Mouse (Mus musculus) liver, embryonic 15.5 days (tissue): ENCODE measurements around the gene Eml1. TPM values are rescaled to one million over a fixed set of nuclear protein-coding genes. Genes with fewer than 3 reads are reported as not detected.

Experiments
- ATAC-seq: fragments of 200-750 bp; cut with Nextera tagmentation; 2 replicates; pipeline ENCODE4 v1.8.0; 2017; ENCODE audit warnings: moderate number of reproducible peaks, mild to moderate bottlenecking, moderate library complexity; ENCODE audit not compliant: insufficient read depth
- H3K27ac ChIP-seq: fragments of 300-500 bp; sonication (generic); replicated peaks from 2 replicates; pipeline ENCODE4 v1.5.1; 2015; ENCODE audit warnings: mild to moderate bottlenecking, inconsistent platforms
- H3K27me3 ChIP-seq: fragments of 300-500 bp; sonication (generic); 2 replicates; pipeline ENCODE4 v1.6.1; 2015; ENCODE audit warnings: mild to moderate bottlenecking, inconsistent platforms
- H3K36me3 ChIP-seq: fragments of 300-500 bp; sonication (generic); replicated peaks from 2 replicates; pipeline ENCODE4 v1.6.1; 2015; ENCODE audit warnings: moderate library complexity, mild to moderate bottlenecking, inconsistent platforms
- H3K4me1 ChIP-seq: fragments of 300-500 bp; sonication (generic); replicated peaks from 2 replicates; pipeline ENCODE4 v1.6.1; 2015; ENCODE audit warnings: inconsistent platforms
- H3K4me2 ChIP-seq: fragments of 300-500 bp; sonication (generic); 2 replicates; pipeline ENCODE4 v1.6.1; 2015; ENCODE audit warnings: moderate library complexity, mild to moderate bottlenecking, inconsistent platforms
- H3K4me3 ChIP-seq: fragments of 300-500 bp; sonication (generic); replicated peaks from 2 replicates; pipeline ENCODE4 v1.5.1; 2015; ENCODE audit warnings: mild to moderate bottlenecking, inconsistent platforms
- H3K9ac ChIP-seq: fragments of 300-500 bp; sonication (generic); 2 replicates; pipeline ENCODE4 v1.6.1; 2015; ENCODE audit warnings: moderate library complexity, mild to moderate bottlenecking, inconsistent platforms
- H3K9me3 ChIP-seq: fragments of 300-500 bp; sonication (generic); replicated peaks from 2 replicates; pipeline ENCODE4 v1.6.1; 2016; ENCODE audit warnings: inconsistent platforms
- WGBS: fragments of 180-500 bp; shearing (Covaris S2); methylation state at CpG from one replicate; pipeline ENCODE4 v1.1.7; 2015; ENCODE audit warnings: mixed read lengths; ENCODE audit not compliant: insufficient replicate concordance; 5-methylcytosine and 5-hydroxymethylcytosine counted together
- polyA plus RNA-seq: library from polyadenylated mRNA; unstranded; fragments of >200 nt; fragmentation: Nextera tagmentation; extraction: Ambion mirVana; gene quantifications from 2 replicates; pipeline ENCODE4 v1.2.1, GENCODE M21; 2015

The Eml1 gene
- polyA plus RNA-seq, 1 experiment from 2014 or later, result 5.5 TPM

- Histone ChIP-seq H3K4me3 (no peak overlapping the region), H3K27me3 (peaks cover 10% of the 10 kb centered on the region), H3K9me3 (no peaks in the 10 kb centered on the region), H3K36me3 (no peaks in the 10 kb centered on the region), H3K27ac (no peak overlapping the region), H3K4me1 (no peaks in the 10 kb centered on the region), H3K9ac (no peak overlapping the region), H3K4me2 (no peak overlapping the region)
- 65% methylated on average over 2 of the region's 2 CpGs for WGBS
- ATAC-seq, result no peak
Measured at GRCm38 (mm10) chr12:108446721-108447120, 76.0 kb downstream of the Eml1 start.

- 48% methylated on average over 7 of the region's 7 CpGs for WGBS
- no peak for ATAC-seq
- H3K27me3 ChIP-seq, result peaks cover 3% of the 10 kb centered on the region
- no peaks in the 10 kb centered on the region for H3K9me3 ChIP-seq
- H3K4me1 ChIP-seq, result no peaks in the 10 kb centered on the region
- no peak overlapping the region for H3K4me3 ChIP-seq
- H3K9ac ChIP-seq, result no peak overlapping the region
- no peaks in the 10 kb centered on the region for H3K36me3 ChIP-seq
- H3K27ac ChIP-seq, result no peak overlapping the region
- H3K4me2 ChIP-seq, result no peak overlapping the region
Measured at GRCm38 (mm10) chr12:108448396-108448795, 77.6 kb downstream of the Eml1 start.

- Histone ChIP-seq H3K27ac (no peak overlapping the region), H3K4me2 (no peak overlapping the region), H3K4me1 (no peaks in the 10 kb centered on the region), H3K9ac (no peak overlapping the region), H3K27me3 (no peaks in the 10 kb centered on the region; the same call in none of the 2 replicates), H3K9me3 (no peaks in the 10 kb centered on the region), H3K36me3 (no peaks in the 10 kb centered on the region), H3K4me3 (no peak overlapping the region)
- 0 out of 2 replicates have a peak, but pooled peaks have one; percentile 31 for ATAC-seq
- WGBS, result 52% methylated on average over 11 of the region's 11 CpGs
Measured at GRCm38 (mm10) chr12:108449935-108450334, 79.2 kb downstream of the Eml1 start.

GRCm38 (mm10) chr12:108450546-108450945 lies 79.8 kb downstream of the Eml1 start:
- H3K9ac ChIP-seq, result no peak overlapping the region
- no peaks in the 10 kb centered on the region; the same call in 1 of the 2 replicates for H3K27me3 ChIP-seq
- no peaks in the 10 kb centered on the region for H3K36me3 ChIP-seq
- H3K27ac ChIP-seq, result no peak overlapping the region
- no peak overlapping the region for H3K4me3 ChIP-seq
- no peaks in the 10 kb centered on the region for H3K9me3 ChIP-seq
- WGBS, result 71% methylated on average over 5 of the region's 5 CpGs
- H3K4me1 ChIP-seq, result no peaks in the 10 kb centered on the region
- ATAC-seq, result no peak
- H3K4me2 ChIP-seq, result no peak overlapping the region

- no peaks in the 10 kb centered on the region for H3K27me3 ChIP-seq
- no peaks in the 10 kb centered on the region for H3K9me3 ChIP-seq
- no peak overlapping the region for H3K9ac ChIP-seq
- no peaks in the 10 kb centered on the region for H3K4me1 ChIP-seq
- no peak for ATAC-seq
- H3K4me3 ChIP-seq, result no peak overlapping the region
- H3K36me3 ChIP-seq, result no peaks in the 10 kb centered on the region
- no peak overlapping the region for H3K4me2 ChIP-seq
- no peak overlapping the region for H3K27ac ChIP-seq
- 46% methylated on average over 16 of the region's 16 CpGs for WGBS
Measured at GRCm38 (mm10) chr12:108452151-108452874, 81.6 kb downstream of the Eml1 start.

GRCm38 (mm10) chr12:108453561-108454044 lies 82.8 kb downstream of the Eml1 start:
- no peak overlapping the region for H3K4me3 ChIP-seq
- no peak overlapping the region for H3K27ac ChIP-seq
- H3K9ac ChIP-seq, result no peak overlapping the region
- no peak for ATAC-seq
- H3K27me3 ChIP-seq, result peaks cover 5% of the 10 kb centered on the region; the same call in 1 of the 2 replicates
- no peaks in the 10 kb centered on the region for H3K9me3 ChIP-seq
- WGBS, result 26% methylated on average over 8 of the region's 8 CpGs
- H3K36me3 ChIP-seq, result no peaks in the 10 kb centered on the region
- no peaks in the 10 kb centered on the region for H3K4me1 ChIP-seq
- no peak overlapping the region for H3K4me2 ChIP-seq

GRCm38 (mm10) chr12:108455004-108455403 lies 84.2 kb downstream of the Eml1 start:
- 58% methylated on average over 4 of the region's 4 CpGs for WGBS
- Histone ChIP-seq H3K4me2 (no peak overlapping the region), H3K4me3 (no peak overlapping the region), H3K9ac (no peak overlapping the region), H3K4me1 (no peaks in the 10 kb centered on the region), H3K27me3 (peaks cover 5% of the 10 kb centered on the region; the same call in 1 of the 2 replicates), H3K9me3 (no peaks in the 10 kb centered on the region), H3K36me3 (no peaks in the 10 kb centered on the region), H3K27ac (no peak overlapping the region)
- ATAC-seq, result no peak

GRCm38 (mm10) chr12:108472898-108473297 lies 102.1 kb downstream of the Eml1 start:
- Histone ChIP-seq H3K4me3 (no peak overlapping the region), H3K9ac (no peak overlapping the region), H3K27ac (no peak overlapping the region), H3K9me3 (no peaks in the 10 kb centered on the region), H3K4me2 (no peak overlapping the region), H3K27me3 (no peaks in the 10 kb centered on the region), H3K4me1 (no peaks in the 10 kb centered on the region), H3K36me3 (no peaks in the 10 kb centered on the region)
- no peak for ATAC-seq
- 69% methylated on average over 1 of the region's 1 CpGs for WGBS

GRCm38 (mm10) chr12:108474440-108474839 lies 103.7 kb downstream of the Eml1 start:
- H3K27me3 ChIP-seq, result no peaks in the 10 kb centered on the region

GRCm38 (mm10) chr12:108478714-108479113 lies 108.0 kb downstream of the Eml1 start:
- H3K27ac ChIP-seq, result no peak overlapping the region
- no peaks in the 10 kb centered on the region for H3K9me3 ChIP-seq
- H3K4me3 ChIP-seq, result no peak overlapping the region
- H3K9ac ChIP-seq, result no peak overlapping the region
- ATAC-seq, result no peak
- peaks cover 3% of the 10 kb centered on the region; the same call in 1 of the 2 replicates for H3K27me3 ChIP-seq
- WGBS, result 28% methylated on average over 5 of the region's 5 CpGs
- H3K4me1 ChIP-seq, result no peaks in the 10 kb centered on the region
- no peaks in the 10 kb centered on the region for H3K36me3 ChIP-seq
- no peak overlapping the region for H3K4me2 ChIP-seq

More at GRCm38 (mm10) chr12:108474440-108474839, 103.7 kb downstream of the Eml1 start:
- H3K4me2 ChIP-seq, result no peak overlapping the region
- H3K9me3 ChIP-seq, result no peaks in the 10 kb centered on the region
- H3K9ac ChIP-seq, result no peak overlapping the region
- 39% methylated on average over 3 of the region's 3 CpGs for WGBS
- no peak overlapping the region for H3K4me3 ChIP-seq
- H3K27ac ChIP-seq, result no peak overlapping the region
- no peaks in the 10 kb centered on the region for H3K4me1 ChIP-seq
- H3K36me3 ChIP-seq, result no peaks in the 10 kb centered on the region
- no peak for ATAC-seq

GRCm38 (mm10) chr12:108480704-108481365 lies 110.1 kb downstream of the Eml1 start:
- no peak overlapping the region for H3K27ac ChIP-seq
- ATAC-seq, result no peak
- no peak overlapping the region for H3K9ac ChIP-seq
- peaks cover 3% of the 10 kb centered on the region; the same call in 1 of the 2 replicates for H3K27me3 ChIP-seq
- H3K9me3 ChIP-seq, result no peaks in the 10 kb centered on the region
- WGBS, result 31% methylated on average over 9 of the region's 9 CpGs
- no peak overlapping the region for H3K4me2 ChIP-seq
- H3K4me1 ChIP-seq, result no peaks in the 10 kb centered on the region
- no peak overlapping the region for H3K4me3 ChIP-seq
- no peaks in the 10 kb centered on the region for H3K36me3 ChIP-seq
